ENCODE assay signal across 14 mouse cellular contexts in genomic region chr2:161858361-161858760, GRCm38 (mm10).
"Had no signal": no experiment of that assay in that cellular context is flagged by ENCODE, and none has a peak within 500 bp of the region (broad histone marks: within the 10 kb centered on the region; RNA-seq: fewer than 3 reads in every experiment).

No protein-coding gene starts in this region.

- H3K27ac ChIP-seq: kidney, embryonic 15.5 days; limb, embryonic 13.5 days; liver, embryonic 14.5 days; midbrain, embryonic 12.5 days; neural tube, embryonic 15.5 days had no signal

- H3K4me3 ChIP-seq: kidney, embryonic 15.5 days; limb, embryonic 13.5 days; midbrain, embryonic 12.5 days; myocyte; neural tube, embryonic 15.5 days had no signal

- DNase-seq: kidney, postnatal 25 days; layer of hippocampus, adult 9-11 months; layer of hippocampus, postnatal 36 days; left cerebral cortex, postnatal 4 days; lung, adult 18-20 months; right cerebral cortex, postnatal 25 days; thymus, adult 2 months; thymus, postnatal 25 days had no signal
